Comparison of ENCODE assay signal across 23 mouse cellular contexts in the genomic region with DNA sequence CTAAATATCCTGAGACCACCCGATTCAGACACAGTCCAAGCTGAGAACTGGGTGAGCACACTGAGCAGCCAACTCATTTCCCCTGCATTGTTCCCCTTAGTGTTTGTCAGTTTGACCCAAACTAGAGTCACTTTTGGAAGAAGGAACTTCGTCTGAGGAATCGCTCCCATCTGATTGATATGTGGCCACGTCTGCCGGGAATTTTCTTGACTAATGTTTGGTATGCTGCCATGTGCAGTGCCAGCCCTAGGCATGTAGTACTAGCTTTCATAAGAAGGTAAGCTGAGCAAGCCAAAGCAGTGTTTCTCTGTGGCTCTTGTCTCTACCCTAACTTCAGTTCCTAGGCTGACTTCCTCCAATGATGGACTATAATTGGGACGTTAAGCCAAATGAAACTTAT.
"Had no signal": no experiment of that assay in that cellular context is flagged by ENCODE, and none has a peak within 500 bp of the region (broad histone marks: within the 10 kb centered on the region; RNA-seq: fewer than 3 reads in every experiment).

No protein-coding gene starts in this region.

- H3K4me3 ChIP-seq: gastrocnemius, adult 2 months; heart, embryonic 10.5 days; heart, embryonic 12.5 days; hindbrain, embryonic 10.5 days; hindbrain, embryonic 12.5 days; hindbrain, embryonic 15.5 days; layer of hippocampus, adult 2 months; left cerebral cortex, adult 2 months; limb, embryonic 10.5 days; limb, embryonic 12.5 days; liver, embryonic 13.5 days; liver, embryonic 15.5 days had no signal

- DNase-seq: gastrocnemius, adult 2 months; gastrocnemius, postnatal 10 days; gastrocnemius, postnatal 25 days; heart, postnatal 10 days; heart, postnatal 4 days; kidney, adult 11 months; kidney, adult 2 months; kidney, postnatal 10 days; kidney, postnatal 25 days; kidney, postnatal 4 days; liver; liver, embryonic 13.5 days had no signal

- H3K27ac ChIP-seq: gastrocnemius, adult 2 months; heart, embryonic 10.5 days; hindbrain, embryonic 10.5 days; hindbrain, embryonic 12.5 days; hindbrain, embryonic 15.5 days; hindbrain, postnatal 0 days; layer of hippocampus, adult 2 months; left cerebral cortex, adult 2 months; limb, embryonic 10.5 days; limb, embryonic 12.5 days; liver, embryonic 13.5 days; liver, embryonic 15.5 days had no signal

- H3K4me1 ChIP-seq: heart, embryonic 10.5 days; heart, embryonic 12.5 days; hindbrain, embryonic 10.5 days; hindbrain, embryonic 12.5 days; hindbrain, embryonic 15.5 days; limb, embryonic 10.5 days; limb, embryonic 12.5 days had no signal
